Mouse (Mus musculus): ENCODE measurements at regions not wholly inside any gene's neighbourhood (a gene's known extent, or its start where the extent isn't known, plus 50 kb on each side); places are given as distances from the start of the nearest gene placed in this dataset.

GRCm38 (mm10) chr6:140953256-140953655 lies 224.2 kb downstream of the Gm11077 start:
- H3K9me3 ChIP-seq (replicated peaks; ENCODE audit: insufficient read depth, low read length): no peaks in the 10 kb centered on the region
- no peaks in the 10 kb centered on the region for H3K79me2 ChIP-seq (ENCODE audit: control insufficient read depth, insufficient read depth, low read length, poor library complexity)
- H3K9ac ChIP-seq (ENCODE audit: control insufficient read depth, low read depth, low read length, poor library complexity, severe bottlenecking): no peak overlapping the region
- H3K4me1 ChIP-seq (ENCODE audit: control insufficient read depth in 1 of 2, insufficient read depth in 2 of 2, low read length in 2 of 2): no peaks in the 10 kb centered on the region
- no peak for DNase-seq (ENCODE audit: low read depth, low spot score)
- H3K27ac ChIP-seq (ENCODE audit: control insufficient read depth, low read depth, low read length): no peak overlapping the region
- H3K27me3 ChIP-seq (ENCODE audit: control insufficient read depth in 1 of 2, insufficient read depth in 2 of 2, low read length in 2 of 2): no peaks in the 10 kb centered on the region
- no peak for TF ChIP-seq TBP (IDR thresholded peaks at IDR 0.05; ENCODE audit: low read depth, low read length)
- TF ChIP-seq ETS1 (IDR thresholded peaks at IDR 0.05; ENCODE audit: low read depth, low read length): no peak
- TF ChIP-seq POLR2AphosphoS5 (IDR thresholded peaks at IDR 0.05; ENCODE audit: borderline replicate concordance, low read depth, low read length): no peak
- no peak for TF ChIP-seq POLR2AphosphoS2 (IDR thresholded peaks at IDR 0.05; ENCODE audit: low read length)
- no peak for TF ChIP-seq ELF1 (IDR thresholded peaks at IDR 0.05; ENCODE audit: low read depth, low read length)
- no peak for TF ChIP-seq SMC3 (IDR thresholded peaks at IDR 0.05; ENCODE audit: low read depth, low read length)
- no peak for TF ChIP-seq E2F4 (IDR thresholded peaks at IDR 0.05; ENCODE audit: borderline replicate concordance, low read depth, low read length)
- TF ChIP-seq ZNF384 (IDR thresholded peaks at IDR 0.05; ENCODE audit: low read depth, low read length): no peak
- no peak for TF ChIP-seq MYB (IDR thresholded peaks at IDR 0.05; ENCODE audit: low read depth, low read length)
- no peak for TF ChIP-seq MEF2A (IDR thresholded peaks at IDR 0.05; ENCODE audit: extremely low read depth, insufficient replicate concordance, low read depth, low read length, poor library complexity, severe bottlenecking)
- no peak for TF ChIP-seq RAD21 (IDR thresholded peaks at IDR 0.05; ENCODE audit: low read depth, low read length)
- no peak for TF ChIP-seq MAFK (IDR thresholded peaks at IDR 0.05; ENCODE audit: borderline replicate concordance, low read depth, low read length)
- TF ChIP-seq UBTF (IDR thresholded peaks at IDR 0.05; ENCODE audit: borderline replicate concordance, insufficient read depth, low read depth, low read length): no peak
- TF ChIP-seq EP300 (IDR thresholded peaks at IDR 0.05; ENCODE audit: low read depth in 1 of 2, low read length in 2 of 2): no peak
- no peak for TF ChIP-seq TCF12 (IDR thresholded peaks at IDR 0.05; ENCODE audit: low read depth, low read length)
- no peak for TF ChIP-seq BHLHE40 (IDR thresholded peaks at IDR 0.05; ENCODE audit: borderline replicate concordance, low read depth, low read length)
- H3K36me3 ChIP-seq (ENCODE audit: control insufficient read depth in 1 of 2, insufficient read depth in 2 of 2, low read length in 2 of 2): no peaks in the 10 kb centered on the region
- no peak overlapping the region for H3K4me3 ChIP-seq (ENCODE audit: control insufficient read depth in 1 of 2, insufficient read depth in 1 of 2, low read depth in 2 of 2, low read length in 2 of 2)

- no peaks in the 10 kb centered on the region for H3K36me3 ChIP-seq (ENCODE audit: control insufficient read depth in 1 of 2, insufficient read depth in 2 of 2, low read length in 2 of 2)
- TF ChIP-seq MAX (IDR thresholded peaks at IDR 0.05; ENCODE audit: low read length): no peak
- no peak for TF ChIP-seq MAZ (IDR thresholded peaks at IDR 0.05; ENCODE audit: low read depth, low read length)
- no peak for TF ChIP-seq GABPA (IDR thresholded peaks at IDR 0.05; ENCODE audit: low read depth, low read length)
- TF ChIP-seq POLR2AphosphoS5 (IDR thresholded peaks at IDR 0.05; ENCODE audit: borderline replicate concordance, low read depth, low read length): no peak
- TF ChIP-seq ELF1 (IDR thresholded peaks at IDR 0.05; ENCODE audit: low read depth, low read length): no peak
- TF ChIP-seq RCOR1 (IDR thresholded peaks at IDR 0.05; ENCODE audit: low read depth, low read length): no peak
- H3K4me1 ChIP-seq (ENCODE audit: control insufficient read depth in 1 of 2, insufficient read depth in 2 of 2, low read length in 2 of 2): no peaks in the 10 kb centered on the region
- no peak for DNase-seq (ENCODE audit: low read depth, low spot score)
- H3K4me3 ChIP-seq (ENCODE audit: control insufficient read depth in 1 of 2, insufficient read depth in 1 of 2, low read depth in 2 of 2, low read length in 2 of 2): no peak overlapping the region
- no peak overlapping the region for H3K27ac ChIP-seq (ENCODE audit: control insufficient read depth, low read depth, low read length)
- H3K9me3 ChIP-seq (replicated peaks; ENCODE audit: insufficient read depth, low read length): no peaks in the 10 kb centered on the region
- H3K9ac ChIP-seq (ENCODE audit: control insufficient read depth, low read depth, low read length, poor library complexity, severe bottlenecking): no peak overlapping the region
- H3K79me2 ChIP-seq (ENCODE audit: control insufficient read depth, insufficient read depth, low read length, poor library complexity): no peaks in the 10 kb centered on the region
- no peaks in the 10 kb centered on the region for H3K27me3 ChIP-seq (ENCODE audit: control insufficient read depth in 1 of 2, insufficient read depth in 2 of 2, low read length in 2 of 2)
These were observed 224.6 kb downstream of the Gm11077 start for GRCm38 (mm10) chr6:140953721-140954120.

Data from MEL (cell line).